Mouse (Mus musculus): Measurements from ENCODE around the gene Apobec1.

- no peak for TF ChIP-seq NRF1 (IDR thresholded peaks at IDR 0.05; ENCODE audit: insufficient read depth, low read depth, low read length, poor library complexity, severe bottlenecking)
- no peak for TF ChIP-seq POLR2A (IDR thresholded peaks at IDR 0.05; ENCODE audit: control insufficient read depth in 1 of 2, insufficient read depth in 1 of 2, low read depth in 1 of 2, low read length in 2 of 2, poor library complexity in 1 of 2)
- TF ChIP-seq RAD21 (IDR thresholded peaks at IDR 0.05; ENCODE audit: low read depth, low read length): no peak
Observed at GRCm38 (mm10) chr6:122591027-122591758, 11.1 kb downstream of the Apobec1 start.

Measured in MEL (cell line).